Mouse (Mus musculus): Measurements from ENCODE around the gene Vegfd. TPM values are rescaled to one million over a fixed set of nuclear protein-coding genes. Genes with fewer than 3 reads are reported as not detected.

Gene Vegfd
- polyA plus RNA-seq (2014; fragmentation: Nextera tagmentation; extraction: Ambion mirVana): 1.1 and 1.6 TPM in 2 replicates

GRCm38 (mm10) chrX:164373081-164373480, at the start of gene Vegfd:
Gene Vegfd, plus strand, starts transcription at chrX:164373378.
- DNase-seq (ENCODE audit: low spot score): no peak
- Histone ChIP-seq H3K4me2 (replicated peaks; ENCODE audit: low read depth, low read length) (no peak within 1 kb of the TSS), H3K4me3 (ENCODE audit: low read depth, low read length) (no peak within 1 kb of the TSS)

GRCm38 (mm10) chrX:164323391-164323913, 49.7 kb upstream of the Vegfd start:
- Histone ChIP-seq H3K36me3 (ENCODE audit: control insufficient read depth, insufficient read depth, low read length) (no peaks in the 10 kb centered on the region), H3K9me3 (ENCODE audit: control insufficient read depth, low read length) (no peaks in the 10 kb centered on the region), H3K4me1 (replicated peaks; ENCODE audit: control insufficient read depth, insufficient read depth, low read length) (no peaks in the 10 kb centered on the region), H3K27ac (ENCODE audit: low read depth, low read length) (no peak overlapping the region), H3K27me3 (ENCODE audit: control insufficient read depth, insufficient read depth, low read length) (no peaks in the 10 kb centered on the region), H3K4me2 (replicated peaks; ENCODE audit: low read depth, low read length) (no peak overlapping the region), H3K4me3 (ENCODE audit: low read depth, low read length) (no peak overlapping the region), H3K9ac (ENCODE audit: low read depth, low read length) (no peak overlapping the region)
- WGBS: 65% methylated on average over 4 of the region's 4 CpGs
- DNase-seq (ENCODE audit: low spot score) (peak; percentile 1), ATAC-seq (ENCODE audit: low FRiP score) (no peak)

More at GRCm38 (mm10) chrX:164373081-164373480, at the start of gene Vegfd:
- Histone ChIP-seq H3K27ac (ENCODE audit: low read depth, low read length) (no peak within 1 kb of the TSS), H3K9ac (ENCODE audit: low read depth, low read length) (no peak within 1 kb of the TSS), H3K27me3 (ENCODE audit: control insufficient read depth, insufficient read depth, low read length) (no peaks in the 10 kb centered on the region), H3K36me3 (ENCODE audit: control insufficient read depth, insufficient read depth, low read length) (no peaks in the 10 kb centered on the region), H3K9me3 (ENCODE audit: control insufficient read depth, low read length) (no peaks in the 10 kb centered on the region), H3K4me1 (replicated peaks; ENCODE audit: control insufficient read depth, insufficient read depth, low read length) (no peaks in the 10 kb centered on the region)
- 37% methylated on average over 3 of the region's 3 CpGs for WGBS
- ATAC-seq (ENCODE audit: low FRiP score): no peak

- Histone ChIP-seq H3K27me3 (ENCODE audit: control insufficient read depth, insufficient read depth, low read length) (no peaks in the 10 kb centered on the region), H3K9ac (ENCODE audit: low read depth, low read length) (no peak overlapping the region), H3K27ac (ENCODE audit: low read depth, low read length) (no peak overlapping the region), H3K36me3 (ENCODE audit: control insufficient read depth, insufficient read depth, low read length) (no peaks in the 10 kb centered on the region), H3K4me3 (ENCODE audit: low read depth, low read length) (no peak overlapping the region), H3K9me3 (ENCODE audit: control insufficient read depth, low read length) (no peaks in the 10 kb centered on the region), H3K4me2 (replicated peaks; ENCODE audit: low read depth, low read length) (no peak overlapping the region), H3K4me1 (replicated peaks; ENCODE audit: control insufficient read depth, insufficient read depth, low read length) (no peaks in the 10 kb centered on the region)
- ATAC-seq (ENCODE audit: low FRiP score) (no peak), DNase-seq (ENCODE audit: low spot score) (no peak)
- 90% methylated on average over 2 of the region's 2 CpGs for WGBS
These were observed 42.8 kb upstream of the Vegfd start for GRCm38 (mm10) chrX:164330351-164330750.

GRCm38 (mm10) chrX:164330766-164331165, 42.4 kb upstream of the Vegfd start:
- ATAC-seq (ENCODE audit: low FRiP score): no peak
- no peak overlapping the region for H3K4me3 ChIP-seq (ENCODE audit: low read depth, low read length)
- H3K4me2 ChIP-seq (replicated peaks; ENCODE audit: low read depth, low read length): no peak overlapping the region
- no peaks in the 10 kb centered on the region for H3K36me3 ChIP-seq (ENCODE audit: control insufficient read depth, insufficient read depth, low read length)
- H3K27ac ChIP-seq (ENCODE audit: low read depth, low read length): no peak overlapping the region
- no peaks in the 10 kb centered on the region for H3K27me3 ChIP-seq (ENCODE audit: control insufficient read depth, insufficient read depth, low read length)
- H3K4me1 ChIP-seq (replicated peaks; ENCODE audit: control insufficient read depth, insufficient read depth, low read length): no peaks in the 10 kb centered on the region
- 79% methylated on average over 3 of the region's 3 CpGs for whole genome bisulfite sequencing
- no peak for DNase-seq (ENCODE audit: low spot score)
- no peaks in the 10 kb centered on the region for H3K9me3 ChIP-seq (ENCODE audit: control insufficient read depth, low read length)
- no peak overlapping the region for H3K9ac ChIP-seq (ENCODE audit: low read depth, low read length)

GRCm38 (mm10) chrX:164338591-164338990, 34.6 kb upstream of the Vegfd start:
- no peak overlapping the region for H3K4me2 ChIP-seq (replicated peaks; ENCODE audit: low read depth, low read length)
- no peak for ATAC-seq (ENCODE audit: low FRiP score)
- 91% methylated on average over 4 of the region's 4 CpGs for WGBS
- H3K9ac ChIP-seq (ENCODE audit: low read depth, low read length): no peak overlapping the region
- H3K27me3 ChIP-seq (ENCODE audit: control insufficient read depth, insufficient read depth, low read length): no peaks in the 10 kb centered on the region
- DNase-seq (ENCODE audit: low spot score): no peak
- no peaks in the 10 kb centered on the region for H3K36me3 ChIP-seq (ENCODE audit: control insufficient read depth, insufficient read depth, low read length)
- H3K9me3 ChIP-seq (ENCODE audit: control insufficient read depth, low read length): no peaks in the 10 kb centered on the region
- H3K27ac ChIP-seq (ENCODE audit: low read depth, low read length): no peak overlapping the region
- H3K4me3 ChIP-seq (ENCODE audit: low read depth, low read length): no peak overlapping the region
- H3K4me1 ChIP-seq (replicated peaks; ENCODE audit: control insufficient read depth, insufficient read depth, low read length): no peaks in the 10 kb centered on the region

GRCm38 (mm10) chrX:164345359-164345938, 27.7 kb upstream of the Vegfd start:
- Histone ChIP-seq H3K9ac (ENCODE audit: low read depth, low read length) (no peak overlapping the region), H3K9me3 (ENCODE audit: control insufficient read depth, low read length) (no peaks in the 10 kb centered on the region), H3K27me3 (ENCODE audit: control insufficient read depth, insufficient read depth, low read length) (no peaks in the 10 kb centered on the region), H3K4me2 (replicated peaks; ENCODE audit: low read depth, low read length) (no peak overlapping the region), H3K36me3 (ENCODE audit: control insufficient read depth, insufficient read depth, low read length) (no peaks in the 10 kb centered on the region), H3K27ac (ENCODE audit: low read depth, low read length) (no peak overlapping the region), H3K4me1 (replicated peaks; ENCODE audit: control insufficient read depth, insufficient read depth, low read length) (no peaks in the 10 kb centered on the region), H3K4me3 (ENCODE audit: low read depth, low read length) (no peak overlapping the region)
- WGBS: 94% methylated on average over 4 of the region's 4 CpGs
- ATAC-seq (ENCODE audit: low FRiP score) (no peak), DNase-seq (ENCODE audit: low spot score) (no peak)

- no peaks in the 10 kb centered on the region for H3K4me1 ChIP-seq (replicated peaks; ENCODE audit: control insufficient read depth, insufficient read depth, low read length)
- no peaks in the 10 kb centered on the region for H3K36me3 ChIP-seq (ENCODE audit: control insufficient read depth, insufficient read depth, low read length)
- WGBS: 87% methylated on average over 3 of the region's 3 CpGs
- H3K27me3 ChIP-seq (ENCODE audit: control insufficient read depth, insufficient read depth, low read length): no peaks in the 10 kb centered on the region
- ATAC-seq (ENCODE audit: low FRiP score): no peak
- H3K4me3 ChIP-seq (ENCODE audit: low read depth, low read length): no peak overlapping the region
- no peak for DNase-seq (ENCODE audit: low spot score)
- H3K9ac ChIP-seq (ENCODE audit: low read depth, low read length): no peak overlapping the region
- no peaks in the 10 kb centered on the region for H3K9me3 ChIP-seq (ENCODE audit: control insufficient read depth, low read length)
- H3K4me2 ChIP-seq (replicated peaks; ENCODE audit: low read depth, low read length): no peak overlapping the region
- H3K27ac ChIP-seq (ENCODE audit: low read depth, low read length): no peak overlapping the region
These were observed 24.2 kb upstream of the Vegfd start for GRCm38 (mm10) chrX:164348937-164349336.

- H3K27ac ChIP-seq (ENCODE audit: low read depth, low read length): no peak overlapping the region
- no peak overlapping the region for H3K4me3 ChIP-seq (ENCODE audit: low read depth, low read length)
- H3K27me3 ChIP-seq (ENCODE audit: control insufficient read depth, insufficient read depth, low read length): no peaks in the 10 kb centered on the region; the same call in 1 of the 2 replicates
- DNase-seq (ENCODE audit: low spot score) (no peak), ATAC-seq (ENCODE audit: low FRiP score) (no peak)
- H3K4me1 ChIP-seq (replicated peaks; ENCODE audit: control insufficient read depth, insufficient read depth, low read length): no peaks in the 10 kb centered on the region
- no peak overlapping the region for H3K4me2 ChIP-seq (replicated peaks; ENCODE audit: low read depth, low read length)
- 87% methylated on average over 4 of the region's 4 CpGs for WGBS
- H3K36me3 ChIP-seq (ENCODE audit: control insufficient read depth, insufficient read depth, low read length): no peaks in the 10 kb centered on the region
- no peaks in the 10 kb centered on the region for H3K9me3 ChIP-seq (ENCODE audit: control insufficient read depth, low read length)
- no peak overlapping the region for H3K9ac ChIP-seq (ENCODE audit: low read depth, low read length)
These were observed 7.9 kb upstream of the Vegfd start for GRCm38 (mm10) chrX:164365153-164365865.

- DNase-seq (ENCODE audit: low spot score): no peak
- no peak for ATAC-seq (ENCODE audit: low FRiP score)
- Histone ChIP-seq H3K9ac (ENCODE audit: low read depth, low read length) (no peak overlapping the region), H3K4me1 (replicated peaks; ENCODE audit: control insufficient read depth, insufficient read depth, low read length) (no peaks in the 10 kb centered on the region), H3K27ac (ENCODE audit: low read depth, low read length) (no peak overlapping the region), H3K4me3 (ENCODE audit: low read depth, low read length) (no peak overlapping the region), H3K9me3 (ENCODE audit: control insufficient read depth, low read length) (no peaks in the 10 kb centered on the region), H3K36me3 (ENCODE audit: control insufficient read depth, insufficient read depth, low read length) (no peaks in the 10 kb centered on the region), H3K27me3 (ENCODE audit: control insufficient read depth, insufficient read depth, low read length) (no peaks in the 10 kb centered on the region), H3K4me2 (replicated peaks; ENCODE audit: low read depth, low read length) (no peak overlapping the region)
- WGBS: 87% methylated on average over 3 of the region's 3 CpGs
These were observed 2.6 kb upstream of the Vegfd start for GRCm38 (mm10) chrX:164370576-164370975.
